Mouse (Mus musculus): ENCODE data around the gene Flvcr1. TPM values are rescaled to one million over a fixed set of nuclear protein-coding genes. Genes with fewer than 3 reads are reported as not detected.
A peak's percentile ranks its signal among the peaks of the same experiment; 100 is the strongest.

Flvcr1 gene
- polyA plus RNA-seq, 2 experiments = 7.8 to 15.0 TPM

DNA sequence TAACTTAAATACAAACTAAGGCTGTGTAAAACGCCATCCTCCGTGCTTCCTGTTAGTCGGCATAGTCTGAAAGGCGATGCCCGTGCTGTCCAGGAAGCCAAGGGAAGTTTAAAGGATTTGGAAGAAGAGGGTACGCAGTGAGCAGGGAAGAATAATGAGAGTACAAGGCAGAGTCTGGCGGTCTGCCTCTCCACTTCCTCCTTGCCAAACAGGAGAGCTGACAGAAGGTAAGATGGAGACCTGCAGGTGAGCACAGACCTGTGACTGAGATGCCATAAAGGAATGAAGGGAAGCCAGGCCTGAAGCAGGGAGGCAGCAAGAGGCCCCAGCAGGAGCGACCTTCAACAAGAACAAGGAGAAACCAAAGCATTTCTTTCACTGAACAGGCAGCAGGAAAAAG lies 51.8 kb downstream of the Flvcr1 start:
- H3K27ac ChIP-seq (replicated peaks; ENCODE audit: low read depth, low read length) = no peak overlapping the region
- no peaks in the 10 kb centered on the region for H3K27me3 ChIP-seq (ENCODE audit: control insufficient read depth, insufficient read depth, low read length)
- no peak overlapping the region for H3K4me3 ChIP-seq (replicated peaks; ENCODE audit: low read length)
- ATAC-seq (ENCODE audit: low FRiP score, low read depth) (no peak), DNase-seq (ENCODE audit: low spot score) (no peak)
- peaks cover 14% of the 10 kb centered on the region for H3K4me1 ChIP-seq (ENCODE audit: control insufficient read depth, insufficient read depth, low read length)
- no peak overlapping the region for H3K4me2 ChIP-seq (replicated peaks; ENCODE audit: low read depth, low read length, severe bottlenecking)
- TF ChIP-seq POLR2A (IDR thresholded peaks at IDR 0.05; ENCODE audit: borderline replicate concordance, extremely low read depth, insufficient read depth, insufficient read length) = no peak
- H3K36me3 ChIP-seq (ENCODE audit: control insufficient read depth, insufficient read depth, low read length) = peaks cover 55% of the 10 kb centered on the region
- H3K9me3 ChIP-seq (ENCODE audit: control insufficient read depth, low read length) = no peaks in the 10 kb centered on the region
- WGBS = 84% methylated on average over 8 of the region's 8 CpGs
- no peak overlapping the region for H3K9ac ChIP-seq (ENCODE audit: low read depth, low read length, severe bottlenecking)

DNA sequence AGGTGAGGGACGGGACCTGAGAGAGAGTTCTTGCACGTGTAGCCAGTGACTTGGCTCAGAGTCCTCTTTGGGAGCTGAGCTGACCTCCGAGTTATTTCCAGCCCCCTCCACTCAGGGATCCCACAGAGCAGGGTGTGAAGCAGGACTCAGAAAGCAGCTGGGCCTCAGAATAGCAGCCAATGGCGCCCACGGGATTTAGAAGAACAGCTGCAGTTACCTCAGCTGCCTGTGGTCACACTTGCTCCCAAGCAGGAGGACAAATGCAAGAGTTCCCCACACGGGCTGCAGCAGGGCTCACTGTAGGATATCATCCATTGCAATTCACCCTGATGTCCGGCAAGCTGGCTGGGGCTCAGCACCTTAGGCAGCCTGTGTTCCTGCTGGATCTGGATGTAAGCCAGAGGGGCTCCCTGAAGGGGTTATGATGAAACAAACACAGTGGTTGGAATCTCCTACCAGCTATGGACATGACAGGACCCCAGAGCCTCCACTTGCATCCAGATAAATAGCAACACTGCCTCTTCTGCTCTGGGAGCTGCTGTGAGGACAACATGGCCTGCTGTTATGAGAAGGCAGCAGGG lies 53.3 kb downstream of the Flvcr1 start:
- DNase-seq (ENCODE audit: low spot score) (peak; percentile 76), ATAC-seq (ENCODE audit: low FRiP score, low read depth) (peak; percentile 91)
- H3K4me1 ChIP-seq (ENCODE audit: control insufficient read depth, insufficient read depth, low read length) = peaks cover 11% of the 10 kb centered on the region
- TF ChIP-seq POLR2A (IDR thresholded peaks at IDR 0.05; ENCODE audit: borderline replicate concordance, extremely low read depth, insufficient read depth, insufficient read length) = no peak
- H3K4me3 ChIP-seq (replicated peaks; ENCODE audit: low read length) = no peak overlapping the region
- H3K27me3 ChIP-seq (ENCODE audit: control insufficient read depth, insufficient read depth, low read length) = no peaks in the 10 kb centered on the region
- 64% methylated on average over 7 of the region's 7 CpGs for WGBS
- H3K27ac ChIP-seq (replicated peaks; ENCODE audit: low read depth, low read length) = no peak overlapping the region
- no peak overlapping the region for H3K9ac ChIP-seq (ENCODE audit: low read depth, low read length, severe bottlenecking)
- no peak overlapping the region for H3K4me2 ChIP-seq (replicated peaks; ENCODE audit: low read depth, low read length, severe bottlenecking)
- no peaks in the 10 kb centered on the region for H3K9me3 ChIP-seq (ENCODE audit: control insufficient read depth, low read length)
- H3K36me3 ChIP-seq (ENCODE audit: control insufficient read depth, insufficient read depth, low read length) = peaks cover 69% of the 10 kb centered on the region

DNA sequence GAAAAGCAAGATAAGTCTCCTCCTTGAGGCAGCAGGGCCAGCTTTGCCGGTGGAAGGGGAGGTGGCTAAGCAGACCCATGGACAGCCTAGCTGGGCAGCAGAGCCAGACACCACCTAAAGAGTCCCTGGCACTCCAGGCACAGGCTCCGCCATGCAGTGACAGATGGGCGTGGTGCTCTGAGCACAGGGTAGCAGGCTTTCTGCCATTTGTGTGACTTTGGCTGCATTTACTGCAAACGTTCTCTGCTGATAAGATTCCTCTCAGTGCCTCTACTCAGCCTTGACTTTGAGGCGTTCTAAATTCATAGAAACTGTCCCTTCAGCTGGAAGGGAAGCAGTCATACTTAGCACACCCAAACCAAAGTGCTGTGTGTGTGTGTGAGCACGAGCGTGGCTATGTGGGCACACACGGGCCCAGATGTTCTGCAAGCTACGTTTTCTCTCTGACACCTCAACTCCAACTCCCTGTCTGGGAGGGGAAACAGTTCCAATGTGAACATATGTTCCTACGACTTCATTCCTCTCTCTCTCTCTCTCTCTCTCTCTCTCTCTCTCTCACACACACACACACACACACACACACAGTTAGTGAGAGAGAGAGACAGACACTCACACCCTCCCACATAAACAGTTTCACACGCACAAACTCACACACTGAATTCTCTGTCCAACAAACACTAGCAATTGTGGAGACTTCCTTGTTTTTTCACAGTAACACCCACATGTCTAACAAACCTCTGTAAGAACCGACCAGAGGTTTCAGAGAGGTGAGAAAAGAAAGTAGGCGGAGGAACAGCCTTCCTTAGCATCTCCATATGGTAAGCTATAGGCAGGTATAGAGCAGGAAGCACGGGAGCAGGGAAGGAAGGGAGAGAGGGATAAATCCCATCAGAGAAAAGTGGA lies 54.0 kb downstream of the Flvcr1 start:
- no peak overlapping the region for H3K27ac ChIP-seq (replicated peaks; ENCODE audit: low read depth, low read length)
- ATAC-seq (ENCODE audit: low FRiP score, low read depth) = 0 out of 2 replicates have a peak, but pooled peaks have one; percentile 1
- no peak for TF ChIP-seq POLR2A (IDR thresholded peaks at IDR 0.05; ENCODE audit: borderline replicate concordance, extremely low read depth, insufficient read depth, insufficient read length)
- peaks cover 4% of the 10 kb centered on the region for H3K4me1 ChIP-seq (ENCODE audit: control insufficient read depth, insufficient read depth, low read length)
- H3K27me3 ChIP-seq (ENCODE audit: control insufficient read depth, insufficient read depth, low read length) = no peaks in the 10 kb centered on the region
- peaks cover 72% of the 10 kb centered on the region for H3K36me3 ChIP-seq (ENCODE audit: control insufficient read depth, insufficient read depth, low read length)
- no peak overlapping the region for H3K9ac ChIP-seq (ENCODE audit: low read depth, low read length, severe bottlenecking)
- H3K4me3 ChIP-seq (replicated peaks; ENCODE audit: low read length) = no peak overlapping the region
- no peaks in the 10 kb centered on the region for H3K9me3 ChIP-seq (ENCODE audit: control insufficient read depth, low read length)
- DNase-seq (ENCODE audit: low spot score) = no peak
- WGBS = 79% methylated on average over 14 of the region's 14 CpGs
- no peak overlapping the region for H3K4me2 ChIP-seq (replicated peaks; ENCODE audit: low read depth, low read length, severe bottlenecking)

DNA sequence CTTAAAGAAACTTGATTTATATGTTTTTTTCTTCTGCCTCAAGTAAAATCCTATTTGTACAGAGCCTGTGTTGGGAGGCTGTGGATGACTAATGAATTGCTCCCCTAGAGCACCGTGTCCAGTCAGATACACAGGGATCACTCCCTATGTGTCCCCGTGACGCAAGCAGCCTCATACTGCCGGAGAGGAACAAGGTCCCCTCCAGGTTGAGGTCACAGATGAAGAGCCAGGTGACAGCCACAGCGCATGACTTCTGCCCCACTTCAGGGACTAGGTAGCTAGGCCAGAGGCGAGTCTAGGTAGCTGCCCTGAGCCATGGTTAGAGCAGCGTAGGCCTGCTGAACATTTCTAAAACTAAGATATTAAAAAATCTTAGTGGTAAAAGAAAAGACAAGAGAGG lies 57.9 kb downstream of the Flvcr1 start:
- whole genome bisulfite sequencing = 93% methylated on average over 7 of the region's 7 CpGs
- no peaks in the 10 kb centered on the region for H3K9me3 ChIP-seq (ENCODE audit: control insufficient read depth, low read length)
- peaks cover 86% of the 10 kb centered on the region for H3K36me3 ChIP-seq (ENCODE audit: control insufficient read depth, insufficient read depth, low read length)
- DNase-seq (ENCODE audit: low spot score) (no peak), ATAC-seq (ENCODE audit: low FRiP score, low read depth) (no peak)
- H3K4me1 ChIP-seq (ENCODE audit: control insufficient read depth, insufficient read depth, low read length) = no peaks in the 10 kb centered on the region; the same call in 1 of the 2 replicates
- no peak overlapping the region for H3K9ac ChIP-seq (ENCODE audit: low read depth, low read length, severe bottlenecking)
- H3K4me2 ChIP-seq (replicated peaks; ENCODE audit: low read depth, low read length, severe bottlenecking) = no peak overlapping the region
- H3K27me3 ChIP-seq (ENCODE audit: control insufficient read depth, insufficient read depth, low read length) = no peaks in the 10 kb centered on the region
- TF ChIP-seq POLR2A (IDR thresholded peaks at IDR 0.05; ENCODE audit: borderline replicate concordance, extremely low read depth, insufficient read depth, insufficient read length) = no peak
- H3K4me3 ChIP-seq (replicated peaks; ENCODE audit: low read length) = no peak overlapping the region
- H3K27ac ChIP-seq (replicated peaks; ENCODE audit: low read depth, low read length) = no peak overlapping the region

DNA sequence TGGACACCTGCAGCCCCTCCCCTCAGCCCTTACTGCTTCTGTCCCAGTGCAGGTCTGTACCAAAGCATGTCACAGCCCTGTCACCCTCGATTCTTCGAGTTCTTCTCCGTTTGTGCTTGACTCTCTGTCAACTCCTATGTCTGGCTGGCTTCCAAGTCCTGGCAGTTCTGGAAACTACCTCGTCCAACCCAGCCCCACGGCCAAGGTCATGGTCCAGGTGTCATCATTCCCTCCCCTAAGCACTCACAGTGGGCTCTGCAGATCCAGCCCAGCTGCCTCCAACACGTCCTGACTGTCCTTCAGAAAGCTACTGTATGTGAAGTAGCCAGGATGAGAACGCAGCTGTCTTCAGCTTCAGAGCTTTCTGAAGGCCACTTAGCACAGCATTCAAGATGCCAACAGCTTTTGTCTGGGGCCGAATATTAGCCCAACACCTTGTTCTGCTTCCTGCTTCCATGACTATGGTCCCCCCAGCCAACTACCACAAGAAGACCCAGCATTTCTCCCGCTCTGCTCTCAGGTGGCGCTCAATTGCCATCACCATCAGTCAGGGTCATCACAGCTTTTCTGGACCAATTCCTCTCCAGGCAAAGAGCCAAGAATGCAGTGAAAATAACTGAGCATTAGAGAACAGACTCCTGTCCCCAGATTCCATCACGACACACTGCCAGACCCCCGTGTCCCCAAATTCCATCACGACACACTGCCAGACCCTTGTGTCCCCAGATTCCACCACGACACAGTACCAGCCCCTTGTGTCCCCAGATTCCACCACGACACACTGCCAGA lies 60.8 kb downstream of the Flvcr1 start:
- ATAC-seq (ENCODE audit: low FRiP score, low read depth) (no peak), DNase-seq (ENCODE audit: low spot score) (no peak)
- Histone ChIP-seq H3K27me3 (ENCODE audit: control insufficient read depth, insufficient read depth, low read length) (no peaks in the 10 kb centered on the region), H3K4me2 (replicated peaks; ENCODE audit: low read depth, low read length, severe bottlenecking) (no peak overlapping the region), H3K4me3 (replicated peaks; ENCODE audit: low read length) (no peak overlapping the region), H3K4me1 (ENCODE audit: control insufficient read depth, insufficient read depth, low read length) (no peaks in the 10 kb centered on the region), H3K27ac (replicated peaks; ENCODE audit: low read depth, low read length) (no peak overlapping the region), H3K9me3 (ENCODE audit: control insufficient read depth, low read length) (no peaks in the 10 kb centered on the region), H3K36me3 (ENCODE audit: control insufficient read depth, insufficient read depth, low read length) (peaks cover 89% of the 10 kb centered on the region), H3K9ac (ENCODE audit: low read depth, low read length, severe bottlenecking) (no peak overlapping the region)
- no peak for TF ChIP-seq POLR2A (IDR thresholded peaks at IDR 0.05; ENCODE audit: borderline replicate concordance, extremely low read depth, insufficient read depth, insufficient read length)
- WGBS = 84% methylated on average over 15 of the region's 15 CpGs

Measured in limb, embryonic 14.5 days (tissue).